Mouse (Mus musculus): ENCODE results near the gene Gm3187. TPM values are rescaled to one million over a fixed set of nuclear protein-coding genes. Genes with fewer than 3 reads are reported as not detected.

The Gm3187 gene
- total RNA-seq (2023): not detected in 2 replicates

DNA sequence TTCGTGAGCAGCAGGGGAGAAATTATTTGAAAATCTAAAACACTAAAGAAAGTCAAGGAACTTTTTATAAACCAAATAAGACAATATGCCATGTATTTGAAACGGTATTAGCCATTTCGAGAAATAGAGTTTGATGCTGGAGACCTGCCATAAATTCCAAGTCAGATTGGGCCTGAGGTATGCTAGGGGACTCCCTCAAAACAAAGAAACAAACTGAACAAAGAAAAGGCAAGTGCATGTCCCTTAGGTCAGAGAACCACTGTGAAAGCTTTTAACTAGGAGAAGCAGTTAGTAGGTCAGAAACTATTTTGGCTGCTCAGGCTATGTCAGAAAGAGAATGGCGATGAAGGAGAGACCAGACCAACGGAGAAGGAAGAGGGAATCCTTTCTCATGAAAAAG is at the start of gene Gm3187:
Gene Gm3187, plus strand, starts transcription at position 301 of the 400 bp plus-strand sequence.

DNA sequence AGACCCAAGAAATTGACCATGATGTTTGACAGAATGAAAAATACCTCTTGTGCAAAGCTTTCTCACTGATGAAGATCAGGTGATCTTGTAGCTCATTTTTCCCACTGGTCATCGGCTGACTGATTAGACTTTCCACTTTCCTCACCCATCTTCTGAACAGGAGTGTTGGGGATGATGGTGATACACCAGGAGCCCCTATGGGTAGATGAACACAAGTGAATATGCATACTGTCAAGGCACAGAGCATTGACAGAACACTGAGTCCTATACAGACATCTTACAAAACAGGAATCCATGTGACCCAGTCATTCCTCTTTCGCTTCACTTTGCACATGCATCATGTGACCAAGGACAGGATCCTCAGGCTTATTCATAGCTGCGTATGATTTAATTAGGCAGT is 28.6 kb upstream of the Gm3187 start, which contains the start of gene Gm3194:
Gene Gm3194, minus strand, starts transcription at position 101 of the 400 bp plus-strand sequence.

DNA sequence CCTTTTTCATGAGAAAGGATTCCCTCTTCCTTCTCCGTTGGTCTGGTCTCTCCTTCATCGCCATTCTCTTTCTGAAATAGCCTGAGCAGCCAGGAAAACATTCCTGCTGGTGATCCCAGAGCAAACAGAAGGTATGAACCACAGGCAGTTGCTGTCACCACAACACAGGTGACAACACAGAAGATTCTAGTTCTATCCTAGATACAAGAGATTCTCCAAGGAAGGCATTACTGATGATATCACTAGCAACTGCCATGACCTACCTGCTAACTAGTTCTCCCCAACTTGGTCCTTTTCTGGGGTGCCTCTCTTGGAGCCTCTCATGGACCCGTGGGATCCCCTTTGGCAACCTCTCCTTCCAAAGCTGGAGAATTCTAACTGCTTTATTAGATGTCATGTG is 6.3 kb upstream of the Gm3187 start, which contains the start of gene Gm8246:
Gene Gm8246, minus strand, starts transcription at position 101 of the 400 bp plus-strand sequence.

DNA sequence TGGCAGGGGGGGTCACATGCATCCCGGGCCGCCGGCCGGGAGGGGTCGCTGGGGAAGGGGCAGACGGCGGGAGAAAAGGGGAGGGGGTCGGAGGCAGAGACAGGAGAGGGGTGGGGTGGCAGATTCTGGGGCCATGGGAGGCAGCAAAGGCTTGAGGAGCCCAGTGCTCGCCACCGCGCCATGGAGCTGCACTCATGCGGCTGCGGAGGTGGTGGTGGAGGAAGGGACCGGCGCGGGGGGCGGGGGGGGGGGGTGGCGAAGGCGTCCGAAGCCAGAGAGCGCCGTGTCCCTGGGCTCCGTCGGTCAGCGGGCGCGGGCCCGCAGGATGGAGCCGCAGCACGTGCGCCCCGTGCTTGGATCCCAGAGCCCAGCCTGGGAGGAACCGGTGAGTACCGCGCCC is 17.4 kb downstream of the Gm3187 start, which contains the start of gene Gm3488:
Gene Gm3488, plus strand, starts transcription at position 301 of the 400 bp plus-strand sequence.

DNA sequence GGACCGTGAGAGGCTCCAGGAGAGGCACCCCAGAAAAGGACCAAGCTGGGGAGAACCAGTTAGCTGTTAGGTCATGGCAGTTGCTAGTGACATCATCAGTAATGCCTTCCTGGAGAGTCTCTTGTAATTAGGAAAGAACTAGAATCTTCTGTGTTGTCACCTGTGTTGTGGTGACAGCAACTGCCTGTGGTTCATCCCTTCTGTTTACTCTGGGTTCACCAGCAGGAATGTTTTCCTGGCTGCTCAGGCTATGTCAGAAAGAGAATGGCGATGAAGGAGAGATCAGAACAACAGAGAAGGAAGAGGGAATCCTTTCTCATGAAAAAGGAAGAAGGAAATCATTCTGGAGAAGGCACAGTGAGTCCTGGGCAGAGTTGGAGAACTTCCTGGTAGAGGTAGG is 54.2 kb downstream of the Gm3187 start, which contains the start of gene Gm3532:
Gene Gm3532, plus strand, starts transcription at position 301 of the 400 bp plus-strand sequence.

Other genes starting within 250 kb of the Gm3187 start
- gene Gm3526, start 223.6 kb upstream of the Gm3187 start, total RNA-seq (2023): not detected in 2 replicates
- gene Gm3542, start 149.3 kb upstream of the Gm3187 start, total RNA-seq (2023): not detected in 2 replicates
- gene Gm3500, start 95.2 kb upstream of the Gm3187 start, total RNA-seq (2023): not detected in 2 replicates
- not detected in 2 replicates for gene Gm3194, start 28.7 kb upstream of the Gm3187 start, total RNA-seq (2023)
- not detected in 2 replicates for gene Gm8246, start 6.4 kb upstream of the Gm3187 start, total RNA-seq (2023)
- not detected in 2 replicates for gene Gm3488, start 17.5 kb downstream of the Gm3187 start, total RNA-seq (2023)
- gene Gm3532, start 54.3 kb downstream of the Gm3187 start, total RNA-seq (2023): not detected in 2 replicates
- not detected in 2 replicates for gene Gm8265, start 148.8 kb downstream of the Gm3187 start, total RNA-seq (2023)
- gene Gm9603, start 203.2 kb downstream of the Gm3187 start, total RNA-seq (2023): not detected in 2 replicates